Mouse (Mus musculus) brain, embryonic 18.5 days (tissue): Measurements from ENCODE around the gene Rabgef1.

Experiments
- DNase-seq: peaks from one replicate; pipeline ENCODE4 v3.0.0-alpha.2; 2012; ENCODE audit warnings: low read depth, low spot score

Rabgef1 gene

DNA sequence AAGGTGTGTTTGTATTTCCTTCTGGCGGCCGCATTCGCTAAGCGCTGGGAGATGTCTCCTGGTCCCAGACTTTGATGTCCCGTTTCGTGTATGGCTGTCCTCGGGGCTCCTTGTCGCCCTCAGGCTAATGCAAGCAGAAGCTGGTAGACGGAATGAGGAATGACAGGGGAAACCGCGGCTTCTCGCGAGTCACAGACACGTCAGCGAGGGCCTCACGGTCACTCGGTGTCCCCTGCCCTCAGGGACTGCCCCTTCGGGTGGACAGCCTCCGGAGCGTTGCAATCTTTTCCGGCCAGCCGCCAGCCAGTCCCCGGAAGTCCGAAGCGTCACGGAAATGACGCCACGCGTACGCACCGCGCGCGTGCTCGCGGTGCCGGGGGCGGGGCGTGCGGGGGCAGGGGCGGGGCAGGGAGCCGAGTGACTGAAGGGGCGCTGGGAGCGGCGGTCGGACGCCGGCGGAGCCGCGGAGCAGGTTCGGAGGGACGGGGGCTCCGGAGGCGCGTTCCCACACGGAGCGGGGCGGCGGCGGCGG lies at the start of gene Rabgef1:
TSS of gene Rabgef1 (plus strand) at position 376 of the 532 bp plus-strand sequence.
- peak; percentile 65 for DNase-seq

- no peak for DNase-seq
Observed at GRCm38 (mm10) chr5:130122355-130122754, 49.2 kb upstream of the Rabgef1 start.

DNA sequence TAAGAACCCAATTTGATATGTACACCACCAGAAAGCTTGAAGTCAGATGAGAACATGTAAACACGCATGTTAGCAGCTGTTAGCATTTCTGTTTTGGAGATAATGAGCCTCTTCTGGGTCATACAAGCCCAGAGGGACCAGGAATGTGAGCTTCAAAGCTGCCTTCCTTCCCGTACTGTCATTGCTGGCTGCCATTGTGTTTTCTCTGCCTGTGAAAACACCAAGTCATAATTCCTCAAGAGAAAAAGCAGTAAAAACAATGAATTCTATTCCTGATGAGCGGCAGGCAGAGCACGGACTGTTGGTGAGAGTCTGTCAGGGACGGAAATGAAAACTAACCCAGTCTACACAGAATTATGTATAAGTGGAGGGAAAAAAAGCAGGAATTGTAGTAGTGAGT lies 47.3 kb upstream of the Rabgef1 start:
- DNase-seq: no peak

DNA sequence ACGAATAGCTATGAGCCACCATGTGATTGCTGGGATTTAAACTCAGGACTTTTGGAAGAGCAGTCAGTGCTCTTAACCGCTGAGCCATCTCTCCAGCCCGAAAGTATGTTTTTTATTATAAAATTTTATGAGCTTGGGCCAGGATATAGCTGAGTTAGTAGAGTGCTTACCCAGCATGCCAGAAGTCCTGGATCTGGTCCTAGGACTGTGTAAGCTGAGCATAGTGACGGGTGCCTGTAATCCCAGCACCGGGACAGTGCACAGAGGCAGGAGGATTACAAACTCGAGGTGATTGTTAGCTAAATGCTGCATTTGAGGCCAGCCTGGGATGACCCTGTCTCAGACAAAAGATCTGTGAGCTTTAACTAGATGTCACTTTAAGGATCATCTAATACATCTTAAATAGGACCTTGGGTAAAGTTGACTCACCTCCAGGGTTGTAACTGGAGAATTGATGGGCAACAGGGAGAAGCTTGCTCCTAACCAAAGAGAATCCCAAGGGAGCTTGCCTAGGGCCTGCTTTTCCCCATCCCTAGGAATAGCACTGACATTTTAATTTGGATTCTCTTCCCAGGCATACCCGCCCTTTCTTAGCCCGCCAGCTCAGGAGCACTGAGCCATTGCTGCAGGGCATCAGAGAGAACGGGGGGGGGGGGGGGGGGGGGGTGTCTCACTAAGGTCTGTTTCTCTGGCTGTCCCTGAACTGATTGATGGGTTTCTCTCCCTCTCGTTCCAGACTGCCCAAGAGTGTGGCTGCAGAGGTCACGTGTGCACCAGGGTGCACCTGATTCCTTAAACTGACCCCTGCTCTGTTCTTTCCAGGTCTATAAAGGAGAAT lies 42.7 kb upstream of the Rabgef1 start:
- no peak for DNase-seq

DNA sequence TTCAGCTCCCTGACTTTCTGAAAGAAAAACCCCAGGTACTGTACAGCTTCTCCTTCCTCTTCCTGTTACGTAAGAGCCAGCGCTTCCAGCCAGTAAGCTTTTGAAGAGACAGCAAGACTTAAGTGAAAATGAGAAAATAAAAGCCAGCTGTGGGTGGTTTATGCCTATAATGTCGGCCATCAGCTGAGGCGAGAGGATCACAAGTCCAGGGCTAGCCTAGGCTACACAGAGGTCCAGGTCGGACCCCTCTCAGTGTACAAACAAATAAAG lies 42.1 kb upstream of the Rabgef1 start:
- no peak for DNase-seq

GRCm38 (mm10) chr5:130136597-130136996 lies 35.0 kb upstream of the Rabgef1 start:
- DNase-seq: no peak

DNA sequence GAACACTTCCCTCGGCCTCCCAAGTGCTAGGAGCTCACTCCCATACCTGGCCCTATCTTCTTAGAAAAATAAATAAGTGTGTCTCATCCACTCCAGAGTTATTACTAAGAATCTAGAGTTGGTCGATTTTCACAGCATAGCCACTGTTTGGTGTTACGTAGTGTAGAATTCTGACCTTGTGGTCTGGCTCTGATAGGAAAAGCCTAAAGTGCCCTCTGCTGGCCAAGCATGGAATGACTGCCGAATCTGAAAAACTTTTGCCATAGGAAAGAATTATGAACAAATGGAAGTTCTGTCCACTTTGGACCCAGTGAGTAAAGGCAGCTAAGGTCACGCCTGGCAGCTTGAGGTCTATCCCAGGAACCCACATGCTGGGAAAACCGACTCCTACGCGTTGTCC lies 32.2 kb upstream of the Rabgef1 start:
- DNase-seq: no peak

GRCm38 (mm10) chr5:130141138-130141537 lies 30.5 kb upstream of the Rabgef1 start:
- DNase-seq: no peak

- DNase-seq: no peak
Observed at GRCm38 (mm10) chr5:130142041-130142440, 29.6 kb upstream of the Rabgef1 start.

DNA sequence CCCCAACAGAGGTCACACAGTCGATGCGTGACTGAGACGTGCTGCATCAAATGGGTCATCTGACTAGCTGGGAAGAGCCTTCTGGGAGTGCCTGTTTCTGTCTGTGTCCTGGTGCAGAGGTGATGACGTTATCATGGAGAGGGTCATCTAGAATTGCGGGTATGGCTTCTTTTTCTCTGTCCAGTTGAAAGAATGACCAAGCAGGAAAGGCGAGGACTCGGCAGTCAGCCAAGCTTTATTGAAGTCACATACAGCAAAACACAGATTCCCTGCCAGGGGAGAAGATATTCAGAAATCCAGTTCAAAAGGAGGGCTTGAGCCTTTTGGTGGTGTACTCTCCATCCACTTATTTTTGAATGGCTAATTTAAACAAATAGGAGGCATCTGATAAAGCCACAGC lies 28.5 kb upstream of the Rabgef1 start:
- DNase-seq: no peak

GRCm38 (mm10) chr5:130143977-130144333 lies 27.6 kb upstream of the Rabgef1 start:
- peak; percentile 61 for DNase-seq

- peak; percentile 97 for DNase-seq
Observed at GRCm38 (mm10) chr5:130144334-130145312, 27.0 kb upstream of the Rabgef1 start, which contains the start of gene Kctd7. Kctd7 (plus strand) TSS chr5:130144861.

DNA sequence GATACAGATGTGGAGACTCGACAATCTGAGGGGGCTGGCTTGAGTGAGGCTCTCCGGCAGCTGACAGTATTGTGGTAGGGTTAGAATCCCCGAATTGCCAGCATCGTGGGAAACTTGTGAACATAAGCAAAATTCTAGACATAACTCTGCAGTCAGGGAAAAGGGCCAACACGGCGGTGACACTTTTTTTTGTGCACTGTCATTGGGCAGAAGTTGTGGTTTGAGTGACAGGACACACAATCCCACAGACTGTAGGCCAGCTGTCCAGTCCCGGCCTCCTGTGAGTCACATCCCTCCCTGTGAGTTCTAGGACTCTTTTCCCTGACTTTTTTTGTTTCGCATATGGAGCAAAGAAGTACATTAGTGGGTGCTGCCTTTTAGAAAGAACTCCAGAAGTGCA lies 25.6 kb upstream of the Rabgef1 start:
- DNase-seq: no peak

- DNase-seq: no peak
Observed at GRCm38 (mm10) chr5:130149726-130150310, 21.8 kb upstream of the Rabgef1 start.

DNA sequence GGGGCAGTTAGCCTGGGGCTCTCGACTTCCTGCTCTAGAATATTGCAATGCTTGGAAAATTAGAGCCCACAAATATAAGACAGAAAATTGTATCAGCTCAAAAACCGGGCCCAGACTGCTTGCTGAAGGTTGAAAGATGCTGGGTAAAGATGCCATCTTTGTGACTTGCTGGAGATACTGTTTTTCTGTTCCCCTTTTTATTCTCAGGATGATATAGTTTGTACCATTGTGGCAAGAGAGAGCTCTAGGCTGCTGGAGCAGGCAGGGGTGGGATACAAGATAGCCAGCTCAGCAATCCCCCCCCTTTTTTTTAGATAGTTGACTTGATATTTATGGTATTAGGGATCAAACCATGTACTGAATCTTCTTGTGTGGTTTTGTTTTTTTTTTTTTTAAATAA lies 17.3 kb upstream of the Rabgef1 start:
- no peak for DNase-seq

DNA sequence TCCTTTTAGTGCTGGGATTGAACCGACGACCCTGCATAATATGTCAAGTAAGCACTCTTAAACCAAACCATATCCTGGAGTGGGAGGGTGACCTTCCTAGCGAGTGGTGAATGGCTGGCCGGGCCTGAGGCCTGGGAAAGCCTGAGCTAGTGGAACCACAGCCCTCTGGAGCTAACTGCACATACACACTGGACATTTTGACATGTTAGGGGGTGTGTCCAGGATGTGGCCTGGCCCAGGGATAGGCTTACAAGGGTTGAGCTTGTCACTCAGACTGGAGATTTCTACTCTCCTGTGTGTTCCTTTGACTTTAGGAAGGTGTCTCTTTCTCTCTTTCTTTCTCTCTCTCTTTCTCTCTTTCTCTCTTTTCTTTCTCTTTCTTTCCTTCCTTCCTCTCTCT lies 13.1 kb upstream of the Rabgef1 start:
- DNase-seq: no peak

GRCm38 (mm10) chr5:130159761-130160201 lies 11.8 kb upstream of the Rabgef1 start:
- no peak for DNase-seq

- DNase-seq: no peak
Observed at GRCm38 (mm10) chr5:130163670-130164069, 7.9 kb upstream of the Rabgef1 start.

DNA sequence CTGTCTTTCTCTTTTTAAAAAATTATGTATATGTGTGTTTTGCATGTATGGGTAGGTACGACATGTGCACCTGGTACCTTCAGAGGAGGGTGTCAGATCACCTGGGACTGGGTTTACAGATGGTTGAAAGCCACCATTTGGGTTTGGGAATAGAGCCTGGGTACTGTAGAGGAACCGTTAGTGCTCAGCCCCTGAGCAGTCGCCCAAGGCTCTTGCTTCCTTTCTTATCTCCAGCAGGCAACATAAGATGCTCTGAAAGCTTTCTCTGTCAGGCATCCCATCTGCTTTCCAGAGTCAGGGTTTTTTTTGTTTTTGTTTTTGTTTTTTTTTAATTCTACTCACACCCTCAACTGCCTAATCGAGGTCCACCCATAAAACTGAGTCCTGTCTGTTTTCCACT lies 6.4 kb upstream of the Rabgef1 start:
- DNase-seq: no peak

GRCm38 (mm10) chr5:130169109-130169508 lies 2.5 kb upstream of the Rabgef1 start:
- no peak for DNase-seq

- DNase-seq: no peak
Observed at GRCm38 (mm10) chr5:130170666-130171422, 754 bp upstream of the Rabgef1 start.
